Mouse (Mus musculus) MEL (cell line): Measurements from ENCODE around the gene Tsfm. TPM values are rescaled to one million over a fixed set of nuclear protein-coding genes. Genes with fewer than 3 reads are reported as not detected.

ENCODE experiments used
- DNase-seq: peaks from one replicate; pipeline ENCODE4 v3.0.0; 2011; ENCODE audit warnings: low read depth, low spot score
- H3K27ac ChIP-seq: 2 replicates; pipeline ENCODE4 v1.5.1; 2012; ENCODE audit warnings: low read depth, mild to moderate bottlenecking, control low read depth, low read length, moderate library complexity; ENCODE audit not compliant: control insufficient read depth
- H3K27me3 ChIP-seq, 2 experiments: fragments of 150-350 bp in 1 of 2; sonication (generic) in 1 of 2; 2 replicates each; pipeline ENCODE4 v1.6.1; 2012; ENCODE audit warnings: low read length in 2 of 2, mild to moderate bottlenecking in 2 of 2, improper control_type of control experiment in 1 of 2, moderate library complexity in 1 of 2; ENCODE audit not compliant: insufficient read depth in 2 of 2, control insufficient read depth in 1 of 2
- H3K36me3 ChIP-seq, 2 experiments: 2 replicates each; pipeline ENCODE4 v1.6.1; 2012 to 2014; ENCODE audit warnings: low read length in 2 of 2, improper control_type of control experiment in 1 of 2, inconsistent platforms in 1 of 2, mild to moderate bottlenecking in 1 of 2; ENCODE audit not compliant: insufficient read depth in 2 of 2, control insufficient read depth in 1 of 2
- H3K4me1 ChIP-seq, 2 experiments: fragments of 150-350 bp in 1 of 2; sonication (generic) in 1 of 2; 2 replicates each; pipeline ENCODE4 v1.6.1; 2012; ENCODE audit warnings: low read length in 2 of 2, improper control_type of control experiment in 1 of 2, mild to moderate bottlenecking in 1 of 2; ENCODE audit not compliant: insufficient read depth in 2 of 2, control insufficient read depth in 1 of 2
- H3K4me3 ChIP-seq, 2 experiments: fragments of 150-350 bp in 1 of 2; sonication (generic) in 1 of 2; 2 replicates each; pipeline ENCODE4 v1.5.1; 2012; ENCODE audit warnings: low read depth in 2 of 2, low read length in 2 of 2, mild to moderate bottlenecking in 2 of 2, moderate library complexity in 2 of 2, control low read depth in 1 of 2, improper control_type of control experiment in 1 of 2; ENCODE audit not compliant: control insufficient read depth in 1 of 2, insufficient read depth in 1 of 2
- H3K79me2 ChIP-seq: 2 replicates; pipeline ENCODE4 v1.6.1; 2012; ENCODE audit warnings: mild to moderate bottlenecking, low read length, moderate library complexity; ENCODE audit not compliant: control insufficient read depth, poor library complexity, insufficient read depth
- H3K9ac ChIP-seq: 2 replicates; pipeline ENCODE4 v1.6.1; 2012; ENCODE audit warnings: low read depth, mild to moderate bottlenecking, control low read depth, low read length, moderate library complexity; ENCODE audit not compliant: control insufficient read depth, poor library complexity, severe bottlenecking
- H3K9me3 ChIP-seq: fragments of 150-350 bp; sonication (generic); replicated peaks from 2 replicates; pipeline ENCODE4 v1.6.1; 2012; ENCODE audit warnings: mild to moderate bottlenecking, low read length, improper control_type of control experiment, moderate library complexity; ENCODE audit not compliant: insufficient read depth
- E2F4 ChIP-seq: IDR thresholded peaks from 2 replicates; pipeline ENCODE4 v1.6.1; 2011; ENCODE audit warnings: low read depth, low read length, improper control_type of control experiment, borderline replicate concordance
- GATA1 ChIP-seq: IDR thresholded peaks from 2 replicates; pipeline ENCODE4 v1.6.1; 2011; ENCODE audit warnings: low read depth, low read length, improper control_type of control experiment
- NELFE ChIP-seq: IDR thresholded peaks from 2 replicates; pipeline ENCODE4 v1.6.1; 2011; ENCODE audit warnings: low read depth, low read length, improper control_type of control experiment
- USF1 ChIP-seq: IDR thresholded peaks from 2 replicates; pipeline ENCODE4 v1.6.1; 2014; ENCODE audit warnings: low read depth, mild to moderate bottlenecking, inconsistent platforms, low read length, improper control_type of control experiment, moderate library complexity
- polyA plus RNA-seq, 2 experiments: library from polyadenylated mRNA; stranded (reverse) in 1 of 2; unstranded in 1 of 2; fragments of >175 nt in 1 of 2; fragments of >200 nt in 1 of 2; gene quantifications; 2 replicates each; pipeline versions ENCODE4 v1.2.1 to v1.2.4; 2012; ENCODE audit warnings: low replicate concordance in 2 of 2, low read depth in 1 of 2; ENCODE audit not compliant: insufficient read length in 2 of 2, insufficient read depth in 1 of 2, missing spikeins in 1 of 2
- total RNA-seq: library from RNA; depleted of rRNA; stranded (reverse); fragments of 300-350 nt; gene quantifications from 2 replicates; pipeline ENCODE4 v1.2.3, GENCODE M21; 2012; rRNA removed

The Tsfm gene
- total and polyA plus RNA-seq, 3 experiments, result 84.7 to 90.0 TPM; not detected in 1

DNA sequence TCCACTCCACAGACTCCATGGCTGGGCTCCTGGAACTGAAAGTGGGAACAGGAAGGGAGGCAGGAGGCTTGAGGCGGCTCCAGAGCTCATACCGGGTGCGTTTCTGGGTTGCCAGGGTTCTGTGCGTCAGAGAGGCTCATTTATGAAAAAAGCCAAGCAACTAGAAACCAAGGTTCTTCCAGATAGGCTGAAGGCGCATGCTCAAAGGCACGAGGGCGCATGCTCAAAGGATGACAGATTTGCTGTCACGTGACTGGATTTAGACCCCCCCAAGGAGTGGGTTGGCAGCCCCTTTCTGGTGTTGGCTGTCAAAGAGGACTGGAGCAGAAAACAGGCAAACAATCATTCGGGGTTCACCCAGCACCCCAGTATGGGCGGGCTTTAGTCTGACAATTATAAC lies 68.9 kb downstream of the Tsfm start:
- Histone ChIP-seq H3K9me3 (no peaks in the 10 kb centered on the region), H3K36me3 (no peaks in the 10 kb centered on the region), H3K27me3 (no peaks in the 10 kb centered on the region; a peak in 2 of 4 replicates), H3K4me1 (no peaks in the 10 kb centered on the region), H3K9ac (no peak overlapping the region), H3K27ac (no peak overlapping the region), H3K4me3 (no peak overlapping the region), H3K79me2 (no peaks in the 10 kb centered on the region)
- TF ChIP-seq E2F4, result no peak
- TF ChIP-seq USF1, result 0 out of 2 replicates have a peak, but pooled peaks have one; percentile 26
- no peak for TF ChIP-seq GATA1
- TF ChIP-seq NELFE, result no peak
- no peak for DNase-seq

Other genes starting within 250 kb of the Tsfm start
- gene Atp23, start 129.5 kb downstream of the Tsfm start, total RNA-seq, result 23.0 and 23.9 TPM in 2 replicates
- 10 to 100 TPM in 1 of 2 experiments, not detected in 1; 26.1 TPM for gene Atp23, start 129.5 kb downstream of the Tsfm start, polyA plus RNA-seq
- 16.7 and 19.3 TPM in 2 replicates for gene Ctdsp2, start 52.1 kb downstream of the Tsfm start, total RNA-seq
- gene Ctdsp2, start 52.1 kb downstream of the Tsfm start, polyA plus RNA-seq, result 10 to 100 TPM in 1 of 2 experiments, not detected in 1; 69.3 TPM
- 10.1 and 21.6 TPM in 2 replicates for gene Avil, start 30.1 kb downstream of the Tsfm start, total RNA-seq
- 10 to 100 TPM; 16.0 to 49.7 TPM for gene Avil, start 30.1 kb downstream of the Tsfm start, polyA plus RNA-seq
- 32.6 and 35.3 TPM in 2 replicates for gene Mettl1, start 10.6 kb upstream of the Tsfm start, total RNA-seq
- gene Mettl1, start 10.6 kb upstream of the Tsfm start, polyA plus RNA-seq, result 10 to 100 TPM in 1 of 2 experiments, not detected in 1; 67.3 TPM
- gene Eef1akmt3, start 10.7 kb upstream of the Tsfm start, total RNA-seq, result 0.27 and 0.42 TPM in 2 replicates
- 1 to 10 TPM in 1 of 2 experiments, not detected in 1; 2.3 TPM for gene Eef1akmt3, start 10.7 kb upstream of the Tsfm start, polyA plus RNA-seq
- gene Cyp27b1, start 17.4 kb upstream of the Tsfm start, total RNA-seq, result 0.23 TPM in 2 replicates
- gene Cyp27b1, start 17.4 kb upstream of the Tsfm start, polyA plus RNA-seq, result under 1 TPM in 1 of 2 experiments, not detected in 1; 0.93 TPM
- 2.1 and 2.3 TPM in 2 replicates for gene March9, start 29.3 kb upstream of the Tsfm start, total RNA-seq
- gene March9, start 29.3 kb upstream of the Tsfm start, polyA plus RNA-seq, result 1 to 10 TPM in 1 of 2 experiments, not detected in 1; 5.2 TPM
- gene Cdk4, start 32.7 kb upstream of the Tsfm start, total RNA-seq, result 362 and 443 TPM in 2 replicates
- 1,000 to 10,000 TPM in 1 of 2 experiments, 100 to 1,000 TPM in 1; 843 to 1,325 TPM for gene Cdk4, start 32.7 kb upstream of the Tsfm start, polyA plus RNA-seq
- 49.7 and 57.2 TPM in 2 replicates for gene Tspan31, start 39.4 kb upstream of the Tsfm start, total RNA-seq
- 10 to 100 TPM in 1 of 2 experiments, not detected in 1; 63.1 TPM for gene Tspan31, start 39.4 kb upstream of the Tsfm start, polyA plus RNA-seq
- 0.03 and 0.04 TPM in 2 replicates for gene Agap2, start 44.4 kb upstream of the Tsfm start, total RNA-seq
- gene Agap2, start 44.4 kb upstream of the Tsfm start, polyA plus RNA-seq, result under 1 TPM in 1 of 2 experiments, not detected in 1; 0.46 TPM
- 41.5 and 42.4 TPM in 2 replicates for gene Os9, start 90.3 kb upstream of the Tsfm start, total RNA-seq
- gene Os9, start 90.3 kb upstream of the Tsfm start, polyA plus RNA-seq, result 10 to 100 TPM in 1 of 2 experiments, not detected in 1; 60.4 TPM
- gene B4galnt1, start 134.4 kb upstream of the Tsfm start, total RNA-seq, result 23.7 and 24.6 TPM in 2 replicates
- gene B4galnt1, start 134.4 kb upstream of the Tsfm start, polyA plus RNA-seq, result 10 to 100 TPM; 65.8 to 66.0 TPM
- 0.75 and 1.1 TPM in 2 replicates for gene Slc26a10, start 149.8 kb upstream of the Tsfm start, total RNA-seq
- 1 to 10 TPM in 1 of 2 experiments, not detected in 1; 1.3 TPM for gene Slc26a10, start 149.8 kb upstream of the Tsfm start, polyA plus RNA-seq
- 16.9 and 18.3 TPM in 2 replicates for gene Arhgef25, start 159.2 kb upstream of the Tsfm start, total RNA-seq
- gene Arhgef25, start 159.2 kb upstream of the Tsfm start, polyA plus RNA-seq, result 10 to 100 TPM in 1 of 2 experiments, not detected in 1; 44.6 TPM
- 24.1 and 30.5 TPM in 2 replicates for gene Dtx3, start 164.9 kb upstream of the Tsfm start, total RNA-seq
- gene Dtx3, start 164.9 kb upstream of the Tsfm start, polyA plus RNA-seq, result 100 to 1,000 TPM in 1 of 2 experiments, not detected in 1; 107 TPM
- 31.1 and 31.9 TPM in 2 replicates for gene Pip4k2c, start 180.7 kb upstream of the Tsfm start, total RNA-seq
- gene Pip4k2c, start 180.7 kb upstream of the Tsfm start, polyA plus RNA-seq, result 10 to 100 TPM in 1 of 2 experiments, not detected in 1; 58.2 TPM
- gene Kif5a, start 232.5 kb upstream of the Tsfm start, total RNA-seq, result 0.42 and 0.52 TPM in 2 replicates
- gene Kif5a, start 232.5 kb upstream of the Tsfm start, polyA plus RNA-seq, result 1 to 10 TPM in 1 of 2 experiments, not detected in 1; 1.3 TPM
- gene Dctn2, start 235.5 kb upstream of the Tsfm start, total RNA-seq, result 223 and 240 TPM in 2 replicates
- 100 to 1,000 TPM in 1 of 2 experiments, not detected in 1; 297 TPM for gene Dctn2, start 235.5 kb upstream of the Tsfm start, polyA plus RNA-seq